Mouse (Mus musculus) intestine, embryonic 16.5 days (tissue): Measurements from ENCODE around the gene Olfr985. TPM values are rescaled to one million over a fixed set of nuclear protein-coding genes. Genes with fewer than 3 reads are reported as not detected.

Experiments used
- ATAC-seq: fragments of 200-750 bp; cut with Nextera tagmentation; 2 replicates; pipeline ENCODE4 v1.8.0; 2017; ENCODE audit warnings: moderate TSS enrichment, moderate library complexity
- H3K27ac ChIP-seq: fragments of 300-500 bp; sonication (generic); 2 replicates; pipeline ENCODE4 v1.5.1; 2014; ENCODE audit warnings: mild to moderate bottlenecking, low read length
- H3K27me3 ChIP-seq: fragments of 300-500 bp; sonication (generic); replicated peaks from 2 replicates; pipeline ENCODE4 v1.6.1; 2014; ENCODE audit warnings: low read length, control low read depth, mixed read lengths; ENCODE audit not compliant: control insufficient read depth, insufficient read depth
- H3K36me3 ChIP-seq: fragments of 300-500 bp; sonication (generic); 2 replicates; pipeline ENCODE4 v1.6.1; 2014; ENCODE audit warnings: low read length, control low read depth; ENCODE audit not compliant: control insufficient read depth, insufficient read depth
- H3K4me1 ChIP-seq: fragments of 300-500 bp; sonication (generic); 2 replicates; pipeline ENCODE4 v1.6.1; 2014; ENCODE audit warnings: low read length, control low read depth, mixed read lengths; ENCODE audit not compliant: control insufficient read depth, insufficient read depth
- H3K4me2 ChIP-seq: fragments of 300-500 bp; sonication (generic); 2 replicates; pipeline ENCODE4 v1.6.1; 2014; ENCODE audit warnings: low read depth, low read length, control low read depth
- H3K4me3 ChIP-seq: fragments of 300-500 bp; sonication (generic); 2 replicates; pipeline ENCODE4 v1.5.1; 2014; ENCODE audit warnings: mild to moderate bottlenecking, low read length
- H3K9ac ChIP-seq: fragments of 300-500 bp; sonication (generic); 2 replicates; pipeline ENCODE4 v1.6.1; 2014; ENCODE audit warnings: low read depth, low read length
- H3K9me3 ChIP-seq: fragments of 300-500 bp; sonication (generic); 2 replicates; pipeline ENCODE4 v1.6.1; 2016; ENCODE audit warnings: low read length, control low read depth; ENCODE audit not compliant: control insufficient read depth
- WGBS: fragments of 180-500 bp; shearing (Covaris S2); extraction: QIAGEN DNeasy Blood & Tissue Kit; methylation state at CpG from one replicate; pipeline ENCODE4 v1.1.7; 2014; 5-methylcytosine and 5-hydroxymethylcytosine counted together
- polyA plus RNA-seq: library from polyadenylated mRNA; unstranded; fragments of >200 nt; fragmentation: Nextera tagmentation; extraction: Ambion mirVana; gene quantifications from 2 replicates; pipeline ENCODE4 v1.2.1, GENCODE M21; 2015

The Olfr985 gene
- not detected in 2 replicates for polyA plus RNA-seq

GRCm38 (mm10) chr9:40130084-40130483 is at the start of gene Olfr985:
TSS of gene Olfr985 (minus strand) at chr9:40130184.
- no peak for ATAC-seq

GRCm38 (mm10) chr9:40177017-40177416 is 47.0 kb upstream of the Olfr985 start:
- H3K27ac ChIP-seq: no peak overlapping the region
- no peaks in the 10 kb centered on the region for H3K27me3 ChIP-seq
- ATAC-seq: no peak
- no peak overlapping the region for H3K4me3 ChIP-seq
- WGBS: 79% methylated on average over 6 of the region's 6 CpGs
- H3K4me1 ChIP-seq: no peaks in the 10 kb centered on the region
- H3K36me3 ChIP-seq: no peaks in the 10 kb centered on the region
- no peaks in the 10 kb centered on the region for H3K9me3 ChIP-seq
- no peak overlapping the region for H3K4me2 ChIP-seq
- H3K9ac ChIP-seq: no peak overlapping the region

More at GRCm38 (mm10) chr9:40130084-40130483, at the start of gene Olfr985:
- H3K4me2 ChIP-seq: no peak within 1 kb of the TSS
- H3K4me3 ChIP-seq: no peak within 1 kb of the TSS
- H3K27me3 ChIP-seq: no peaks in the 10 kb centered on the region
- 92% methylated on average over 1 of the region's 1 CpGs for WGBS
- no peak within 1 kb of the TSS for H3K9ac ChIP-seq
- H3K36me3 ChIP-seq: no peaks in the 10 kb centered on the region
- no peaks in the 10 kb centered on the region for H3K4me1 ChIP-seq
- H3K9me3 ChIP-seq: no peaks in the 10 kb centered on the region
- H3K27ac ChIP-seq: no peak within 1 kb of the TSS

GRCm38 (mm10) chr9:40166446-40166845 is 36.5 kb upstream of the Olfr985 start:
- H3K4me1 ChIP-seq: no peaks in the 10 kb centered on the region
- H3K4me3 ChIP-seq: no peak overlapping the region
- H3K4me2 ChIP-seq: no peak overlapping the region

GRCm38 (mm10) chr9:40155118-40155644 is 25.2 kb upstream of the Olfr985 start:
- no peak for ATAC-seq

More at GRCm38 (mm10) chr9:40166446-40166845, 36.5 kb upstream of the Olfr985 start:
- Histone ChIP-seq H3K9me3 (no peaks in the 10 kb centered on the region), H3K9ac (no peak overlapping the region), H3K27ac (no peak overlapping the region), H3K27me3 (no peaks in the 10 kb centered on the region), H3K36me3 (no peaks in the 10 kb centered on the region)
- no peak for ATAC-seq
- 90% methylated on average over 1 of the region's 1 CpGs for WGBS

GRCm38 (mm10) chr9:40141544-40141943 is 11.6 kb upstream of the Olfr985 start:
- Histone ChIP-seq H3K9ac (no peak overlapping the region), H3K4me1 (no peaks in the 10 kb centered on the region), H3K27ac (no peak overlapping the region), H3K4me2 (no peak overlapping the region), H3K4me3 (no peak overlapping the region), H3K36me3 (no peaks in the 10 kb centered on the region), H3K9me3 (no peaks in the 10 kb centered on the region), H3K27me3 (no peaks in the 10 kb centered on the region)
- 51% methylated on average over 1 of the region's 1 CpGs for WGBS
- ATAC-seq: no peak

More at GRCm38 (mm10) chr9:40155118-40155644, 25.2 kb upstream of the Olfr985 start:
- no peak overlapping the region for H3K9ac ChIP-seq
- H3K4me2 ChIP-seq: no peak overlapping the region
- H3K9me3 ChIP-seq: no peaks in the 10 kb centered on the region
- H3K4me1 ChIP-seq: no peaks in the 10 kb centered on the region
- no peaks in the 10 kb centered on the region for H3K36me3 ChIP-seq
- H3K4me3 ChIP-seq: no peak overlapping the region
- 64% methylated on average over 4 of the region's 4 CpGs for WGBS
- no peaks in the 10 kb centered on the region for H3K27me3 ChIP-seq
- H3K27ac ChIP-seq: no peak overlapping the region

GRCm38 (mm10) chr9:40139484-40139883 is 9.5 kb upstream of the Olfr985 start:
- no peak overlapping the region for H3K27ac ChIP-seq
- no peak overlapping the region for H3K9ac ChIP-seq
- no peak for ATAC-seq
- H3K4me3 ChIP-seq: no peak overlapping the region
- no peaks in the 10 kb centered on the region for H3K4me1 ChIP-seq
- no peak overlapping the region for H3K4me2 ChIP-seq
- 38% methylated on average over 4 of the region's 4 CpGs for WGBS
- H3K27me3 ChIP-seq: no peaks in the 10 kb centered on the region
- H3K9me3 ChIP-seq: no peaks in the 10 kb centered on the region
- no peaks in the 10 kb centered on the region for H3K36me3 ChIP-seq

- no peak overlapping the region for H3K4me2 ChIP-seq
- no peak overlapping the region for H3K27ac ChIP-seq
- H3K4me1 ChIP-seq: no peaks in the 10 kb centered on the region
- H3K27me3 ChIP-seq: no peaks in the 10 kb centered on the region
- no peaks in the 10 kb centered on the region for H3K36me3 ChIP-seq
- ATAC-seq: no peak
- H3K9ac ChIP-seq: no peak overlapping the region
- WGBS: 79% methylated on average over 6 of the region's 6 CpGs
- H3K4me3 ChIP-seq: no peak overlapping the region
- no peaks in the 10 kb centered on the region for H3K9me3 ChIP-seq
Observed at GRCm38 (mm10) chr9:40136987-40137688, 7.2 kb upstream of the Olfr985 start.

GRCm38 (mm10) chr9:40130556-40130955 is 572 bp upstream of the Olfr985 start:
- no peaks in the 10 kb centered on the region for H3K9me3 ChIP-seq
- H3K4me2 ChIP-seq: no peak overlapping the region
- ATAC-seq: no peak
- H3K4me3 ChIP-seq: no peak overlapping the region
- no peaks in the 10 kb centered on the region for H3K4me1 ChIP-seq
- H3K36me3 ChIP-seq: no peaks in the 10 kb centered on the region
- H3K9ac ChIP-seq: no peak overlapping the region
- H3K27ac ChIP-seq: no peak overlapping the region
- WGBS: 90% methylated on average over 1 of the region's 1 CpGs
- H3K27me3 ChIP-seq: no peaks in the 10 kb centered on the region

GRCm38 (mm10) chr9:40117287-40117659 is 12.7 kb downstream of the Olfr985 start:
- H3K27ac ChIP-seq: peak overlapping the region; percentile 41; the same call in 1 of the 2 replicates
- H3K4me2 ChIP-seq: 0 out of 2 replicates have a peak overlapping the region, but pooled peaks have one; percentile 19
- no peaks in the 10 kb centered on the region for H3K27me3 ChIP-seq

More at GRCm38 (mm10) chr9:40117287-40117659, 12.7 kb downstream of the Olfr985 start:
- no peak for ATAC-seq
- Histone ChIP-seq H3K36me3 (no peaks in the 10 kb centered on the region), H3K4me3 (no peak overlapping the region), H3K9ac (no peak overlapping the region), H3K9me3 (no peaks in the 10 kb centered on the region), H3K4me1 (peaks cover 6% of the 10 kb centered on the region; the same call in 1 of the 2 replicates)
- 67% methylated on average over 5 of the region's 5 CpGs for WGBS
